Mouse (Mus musculus) heart, postnatal 0 days (tissue): Measurements from ENCODE around the gene Gm13694.

ENCODE experiments used
- CTCF ChIP-seq: IDR thresholded peaks from 2 replicates; pipeline ENCODE4 v1.5.1; 2016; ENCODE audit warnings: antibody characterized with exemption, control low read depth, low read depth
- EP300 ChIP-seq: IDR thresholded peaks from 2 replicates; pipeline ENCODE4 v1.6.1; 2016; ENCODE audit warnings: antibody characterized with exemption, low read depth

DNA sequence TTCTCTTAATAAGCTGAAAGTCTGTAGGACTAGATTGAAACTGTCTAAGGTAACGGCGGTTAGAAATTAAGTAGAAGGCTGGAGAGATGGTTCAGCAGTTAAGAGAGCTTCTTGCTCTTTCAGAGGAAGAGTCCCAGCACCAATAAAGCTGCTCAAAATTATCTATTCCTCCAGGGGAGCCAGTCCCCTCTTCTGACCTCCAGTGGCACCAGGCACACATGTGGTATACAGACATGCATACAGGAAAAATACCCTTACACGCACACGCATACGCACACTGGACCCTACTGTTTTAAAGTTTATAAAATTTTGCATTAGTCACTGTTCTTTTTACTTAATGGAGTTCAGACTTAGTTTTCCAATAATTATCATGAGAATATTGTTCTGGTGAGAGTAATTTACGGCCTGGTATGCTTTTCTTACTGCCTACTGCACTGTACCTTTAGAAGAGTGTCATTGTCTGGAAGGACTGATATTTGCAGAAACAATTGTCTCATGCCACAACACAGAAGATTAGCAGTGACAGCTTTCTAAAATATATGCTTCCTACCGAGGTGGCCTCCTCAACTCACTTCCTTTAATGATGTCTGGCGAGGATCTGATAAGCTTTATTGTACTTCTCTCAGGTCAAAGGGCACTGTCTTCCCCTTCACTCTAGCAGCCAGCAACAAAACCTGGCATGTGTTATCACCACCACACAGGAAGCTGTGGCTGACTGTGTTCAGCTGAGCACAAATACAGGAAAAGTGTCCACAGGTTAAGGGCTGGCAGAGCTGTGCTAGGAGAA is 41.0 kb downstream of the Gm13694 start:
- TF ChIP-seq CTCF, result no peak
- TF ChIP-seq EP300, result no peak
